Mouse (Mus musculus): ENCODE measurements around the gene Vil1.

DNA sequence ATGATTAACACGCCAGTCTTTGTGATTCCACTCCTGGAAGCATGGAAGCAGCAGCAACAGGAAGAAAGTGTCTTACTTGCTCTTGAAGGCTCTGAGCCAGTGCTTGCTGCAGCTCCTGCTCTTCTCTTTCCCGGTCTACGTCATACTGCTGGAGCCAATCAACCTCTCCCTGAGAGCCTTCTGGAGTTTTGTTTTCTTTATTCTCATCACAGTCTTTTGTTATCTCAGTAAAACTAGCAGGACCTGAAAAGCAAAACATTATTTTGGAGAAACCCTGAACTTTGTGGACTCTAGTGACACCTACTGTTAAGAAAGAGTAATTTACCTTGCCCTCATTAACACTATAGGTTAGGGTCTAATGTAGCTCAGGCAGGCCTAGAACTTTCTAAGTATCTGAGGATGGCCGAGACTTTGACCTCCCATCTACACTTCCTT is 43.5 kb downstream of the Vil1 start:
- TF ChIP-seq E2F4 (IDR thresholded peaks at IDR 0.05; ENCODE audit: insufficient read depth) (no peak), SRF (IDR thresholded peaks at IDR 0.05; ENCODE audit: control insufficient read depth, insufficient read length, low read depth) (no peak), MAX (IDR thresholded peaks at IDR 0.05; ENCODE audit: low read depth) (no peak)

All from myocyte (in vitro differentiated cells).